Mouse (Mus musculus) C3H10T1/2 (cell line): ENCODE measurements around the gene Klhl25. TPM values are rescaled to one million over a fixed set of nuclear protein-coding genes. Genes with fewer than 3 reads are reported as not detected.

Experiments
- polyA plus RNA-seq, 2 experiments: library from polyadenylated mRNA; unstranded; fragments of >200 nt; fragmentation: generic; extraction: Trizol; gene quantifications; one replicate each; pipeline ENCODE4 v1.2.1; 2012; ENCODE audit warnings: missing spikeins in 2 of 2

The Klhl25 gene
- polyA plus RNA-seq = 10 to 100 TPM; 10.1 to 19.1 TPM

DNA sequence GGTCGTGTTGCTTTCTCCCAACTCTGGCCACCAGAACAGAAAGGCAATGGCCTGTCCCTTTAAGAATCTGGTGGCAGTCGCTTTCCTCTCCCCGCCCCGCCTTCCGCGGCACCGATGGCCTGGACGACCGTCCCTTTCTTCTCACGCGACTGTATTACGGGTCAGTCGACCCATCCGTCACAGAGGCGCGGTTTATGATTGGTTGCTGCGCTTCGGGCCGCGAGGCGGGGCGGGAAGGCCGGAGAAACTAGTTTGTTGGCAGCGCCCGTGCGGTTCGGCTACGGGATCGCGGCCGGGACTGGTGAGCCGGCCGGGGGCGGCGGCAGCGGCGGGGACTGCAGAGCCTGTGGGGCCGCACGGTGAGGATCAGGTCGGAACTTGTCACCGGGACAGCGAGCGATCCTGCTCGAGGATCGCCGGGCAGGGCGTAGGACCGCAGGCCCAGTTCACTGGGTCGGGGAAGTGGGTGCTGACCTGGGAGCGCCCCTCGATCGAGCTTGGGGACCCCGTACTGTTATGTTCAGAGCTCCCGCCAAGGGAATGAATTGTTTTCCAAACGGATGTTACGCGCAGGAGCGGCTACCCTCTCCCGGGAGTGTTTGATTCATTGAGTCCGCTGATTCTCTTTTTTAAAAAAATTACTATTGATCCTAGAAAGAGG lies at the start of gene Klhl25:
TSS of gene Klhl25 (plus strand) at position 196 of the 661 bp plus-strand sequence.

